Mouse (Mus musculus) embryonic fibroblast, embryonic 13.5 days (primary cell): ENCODE data around the gene Clec2i. TPM values are rescaled to one million over a fixed set of nuclear protein-coding genes. Genes with fewer than 3 reads are reported as not detected.
"Not testable (repeated sequence)": the region's sequence is repeated elsewhere in the genome, so short reads cannot be mapped to it uniquely, and the experiment has no call there.

Experiments used
- H3K27ac ChIP-seq: 2 replicates; pipeline ENCODE4 v1.5.1; 2012; ENCODE audit warnings: low read length, control low read depth, inconsistent platforms; ENCODE audit not compliant: insufficient read depth
- H3K4me1 ChIP-seq: 2 replicates; pipeline ENCODE4 v1.6.1; 2011; ENCODE audit warnings: low read length; ENCODE audit not compliant: control insufficient read depth, insufficient read depth
- H3K4me3 ChIP-seq: 2 replicates; pipeline ENCODE4 v1.5.1; 2011; ENCODE audit warnings: mild to moderate bottlenecking, control low read depth, low read length; ENCODE audit not compliant: insufficient read depth
- CTCF ChIP-seq: IDR thresholded peaks from 2 replicates; pipeline ENCODE4 v1.5.1; 2011; ENCODE audit warnings: mild to moderate bottlenecking, control low read depth, low read length, moderate library complexity, borderline replicate concordance; ENCODE audit not compliant: insufficient read depth
- POLR2A ChIP-seq: IDR thresholded peaks from 2 replicates; pipeline ENCODE4 v1.6.1; 2011; ENCODE audit warnings: low read depth, mild to moderate bottlenecking, control low read depth, low read length, moderate library complexity
- polyA plus RNA-seq: library from polyadenylated mRNA; stranded (reverse); fragments of >200 nt; gene quantifications from 2 replicates; pipeline ENCODE4 v1.2.4, GENCODE M21; 2011; ENCODE audit warnings: low read depth; ENCODE audit not compliant: missing spikeins, insufficient read length

Clec2i gene
- polyA plus RNA-seq, 1 experiment: not detected

DNA sequence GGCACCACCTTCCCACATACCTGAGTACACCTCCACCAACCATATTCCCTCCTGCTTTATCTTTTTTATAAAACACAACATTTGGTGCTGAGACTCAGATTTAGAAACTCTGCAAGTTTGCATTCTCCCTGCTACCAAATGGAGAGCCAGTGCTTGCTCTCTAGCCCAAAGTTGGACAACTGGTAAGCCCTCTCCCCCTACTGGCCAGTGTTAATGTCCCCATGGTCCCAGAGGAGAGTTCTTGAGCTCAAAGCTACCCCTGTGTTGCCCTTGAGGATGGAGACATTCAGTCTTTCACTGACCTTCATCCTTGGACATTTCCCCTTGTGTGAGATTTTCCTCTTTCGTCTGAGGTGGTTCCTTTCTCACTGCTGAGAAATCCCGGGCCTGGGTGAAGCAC lies 12.7 kb downstream of the Clec2i start:
- TF ChIP-seq CTCF: no peak
- TF ChIP-seq POLR2A: no peak
- no peaks in the 10 kb centered on the region for H3K4me1 ChIP-seq
- H3K27ac ChIP-seq: no peak overlapping the region
- H3K4me3 ChIP-seq: no peak overlapping the region

DNA sequence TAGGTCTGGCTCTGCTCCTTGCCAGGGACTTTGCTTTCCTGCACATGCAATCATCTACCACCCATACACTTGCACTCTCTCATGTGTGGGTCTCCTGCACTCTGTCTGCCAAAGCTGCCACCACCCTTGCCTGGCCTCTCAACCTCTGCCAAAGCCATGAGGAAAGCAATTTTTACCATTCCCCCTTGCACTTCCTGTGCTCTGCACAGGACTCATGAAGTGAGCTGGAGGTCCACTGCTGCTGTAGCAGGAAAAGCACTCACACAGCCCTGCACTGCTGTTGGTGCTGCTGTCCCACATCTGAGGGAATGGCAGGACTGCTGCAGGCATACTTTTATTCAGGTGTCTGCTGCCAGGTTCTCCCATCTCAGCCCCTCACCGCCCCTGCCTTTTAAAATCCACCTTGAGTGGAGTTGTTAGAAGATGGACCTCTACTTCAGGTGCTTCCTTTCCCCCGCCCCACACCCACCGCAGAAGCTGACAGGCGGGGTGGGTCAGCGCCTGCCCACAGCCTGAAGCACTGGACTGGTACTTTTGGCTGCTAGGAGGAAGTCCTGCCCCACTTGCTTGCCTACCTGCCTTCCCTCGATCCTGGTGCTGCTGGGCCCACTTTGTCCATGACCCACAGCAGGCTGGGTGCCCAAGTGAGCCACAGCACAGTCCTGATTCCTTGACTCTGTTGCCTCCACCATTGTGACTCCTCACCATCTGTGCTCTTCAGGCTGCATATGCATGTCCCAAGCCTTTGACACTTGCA lies 13.6 kb downstream of the Clec2i start:
- H3K27ac ChIP-seq, H3K4me1 ChIP-seq, H3K4me3 ChIP-seq: not testable (repeated sequence)

DNA sequence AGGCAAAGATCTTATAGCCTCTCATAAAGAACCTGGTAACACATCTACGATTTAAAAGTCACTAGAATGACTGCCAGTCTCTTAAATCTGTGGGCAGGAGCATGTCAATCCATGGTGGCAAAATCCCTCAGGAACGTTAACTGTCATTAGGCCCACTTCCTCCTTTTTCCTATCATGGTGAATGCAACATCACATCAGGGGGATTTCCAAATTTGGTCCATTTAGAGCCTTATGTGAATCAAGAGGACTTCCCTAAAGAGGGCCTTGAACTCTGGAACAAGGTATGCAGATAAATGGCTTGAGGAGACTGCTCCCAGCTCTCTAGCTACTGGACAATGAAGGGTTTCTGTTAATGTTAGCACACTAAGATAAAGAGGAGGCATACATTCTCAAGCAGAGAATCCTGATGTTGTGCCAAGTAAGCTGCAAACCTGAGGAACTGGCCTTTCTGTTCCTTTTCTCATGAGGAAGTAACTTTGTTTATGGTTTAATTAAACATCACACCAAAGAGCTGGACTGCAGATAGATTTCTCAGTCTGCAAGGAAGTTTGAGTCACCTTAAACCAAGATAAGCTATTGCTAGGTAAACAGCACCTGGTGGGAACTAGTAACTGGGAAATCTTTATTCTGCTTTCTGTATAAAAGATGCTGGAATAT lies 26.3 kb downstream of the Clec2i start:
- Histone ChIP-seq H3K4me3 (no peak overlapping the region), H3K4me1 (no peaks in the 10 kb centered on the region), H3K27ac (no peak overlapping the region)
- no peak for TF ChIP-seq POLR2A
- TF ChIP-seq CTCF: no peak

DNA sequence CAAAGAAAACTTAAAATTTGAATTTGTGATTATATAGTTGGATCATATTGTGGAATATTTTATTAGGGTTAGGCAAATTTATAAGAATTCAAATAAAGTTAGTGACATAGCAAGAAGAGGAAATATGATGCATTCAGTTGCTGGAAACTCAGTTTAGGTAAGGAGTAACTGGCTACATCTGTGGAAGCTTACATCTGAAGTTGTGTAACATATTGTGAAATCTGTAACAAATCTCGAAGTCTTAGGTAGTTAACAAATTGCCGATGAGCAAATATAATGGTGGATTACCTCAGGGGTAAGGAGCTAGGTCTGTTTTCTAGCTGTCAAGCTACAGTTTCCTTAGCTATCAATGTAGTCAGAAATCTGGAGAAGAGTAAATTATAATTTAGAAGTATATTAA lies 29.9 kb downstream of the Clec2i start:
- Histone ChIP-seq H3K27ac (no peak overlapping the region), H3K4me1 (no peaks in the 10 kb centered on the region), H3K4me3 (no peak overlapping the region)
- TF ChIP-seq POLR2A (no peak), CTCF (no peak)

DNA sequence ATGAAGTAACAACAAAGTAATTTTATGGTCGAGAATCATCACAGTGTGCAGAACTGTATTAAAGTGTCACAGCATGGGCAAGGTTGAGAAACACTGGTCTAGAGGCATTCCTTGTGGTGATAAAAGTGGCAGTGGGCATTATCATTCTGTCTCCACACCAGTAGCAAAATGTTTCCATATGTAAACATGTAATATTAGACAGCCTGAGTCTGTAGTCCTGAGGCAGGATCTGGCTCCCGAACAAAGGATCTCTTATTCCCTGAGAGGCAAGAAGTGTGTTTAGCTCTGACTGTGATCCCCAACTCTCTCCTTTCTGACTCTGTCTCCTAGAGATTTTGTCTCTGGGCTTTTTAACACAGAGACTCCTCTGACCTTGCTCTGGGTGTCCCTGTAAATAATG lies 45.7 kb downstream of the Clec2i start:
- no peak overlapping the region for H3K27ac ChIP-seq
- no peaks in the 10 kb centered on the region for H3K4me1 ChIP-seq
- no peak overlapping the region for H3K4me3 ChIP-seq
- TF ChIP-seq CTCF (no peak), POLR2A (no peak)

DNA sequence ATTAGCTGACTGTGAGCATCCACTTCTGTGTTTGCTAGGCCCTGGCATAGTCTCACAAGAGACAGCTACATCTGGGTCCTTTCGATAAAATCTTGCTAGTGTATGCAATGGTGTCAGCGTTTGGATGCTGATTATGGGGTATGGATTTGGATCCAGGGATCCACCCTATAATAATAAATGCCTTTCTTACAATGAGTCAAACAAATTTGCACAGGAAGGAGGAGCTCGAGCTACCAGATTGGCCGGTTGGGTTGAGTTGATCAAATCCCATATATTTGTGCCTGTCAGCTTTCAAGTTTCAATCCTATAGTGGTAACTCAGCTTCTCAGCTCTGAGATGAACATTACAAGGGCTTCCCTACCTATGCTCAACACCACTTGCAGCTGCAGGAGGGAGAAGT lies 46.7 kb downstream of the Clec2i start, which contains the start of gene Clec2g:
Gene Clec2g, plus strand, starts transcription at position 301 of the 400 bp plus-strand sequence.
- not testable (repeated sequence) for H3K4me3 ChIP-seq, H3K27ac ChIP-seq, H3K4me1 ChIP-seq

DNA sequence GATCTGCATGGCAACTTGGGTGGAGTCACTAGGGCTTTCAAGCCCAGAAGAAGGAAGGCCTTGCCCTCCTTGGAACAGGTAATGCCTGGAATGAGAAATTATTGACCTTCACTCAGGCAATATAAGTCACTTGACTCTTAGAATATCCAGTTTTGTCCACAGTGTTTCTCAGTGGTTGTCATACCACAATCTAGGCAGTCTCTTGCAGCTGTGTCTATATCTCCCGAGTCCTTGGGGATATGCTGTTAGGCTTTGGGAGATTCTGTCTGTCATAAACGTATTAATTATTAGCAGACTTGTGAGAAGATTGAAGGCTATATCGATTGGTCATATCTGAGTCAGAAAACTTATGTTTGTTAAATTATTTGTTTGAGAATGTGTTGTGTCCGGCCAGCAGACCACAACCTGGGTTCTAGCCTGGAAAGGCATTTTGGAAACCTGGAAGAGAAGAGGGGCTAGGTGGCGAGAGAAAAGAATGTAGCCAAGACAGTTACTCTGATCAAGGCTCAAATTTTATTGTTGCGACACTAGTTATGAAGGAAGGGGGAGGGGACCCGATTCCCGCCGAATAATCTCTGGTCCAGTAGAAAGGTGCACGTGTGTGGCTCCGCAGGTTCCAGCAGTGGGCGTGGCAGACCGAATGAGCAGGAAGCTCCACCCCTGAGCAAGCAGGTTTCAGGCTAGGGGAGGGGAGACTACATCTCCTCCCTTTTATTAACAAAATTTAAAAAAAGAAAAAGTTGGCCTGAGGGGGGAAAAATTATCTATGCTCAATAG lies 48.7 kb downstream of the Clec2i start:
- not testable (repeated sequence) for H3K27ac ChIP-seq, H3K4me3 ChIP-seq, H3K4me1 ChIP-seq

DNA sequence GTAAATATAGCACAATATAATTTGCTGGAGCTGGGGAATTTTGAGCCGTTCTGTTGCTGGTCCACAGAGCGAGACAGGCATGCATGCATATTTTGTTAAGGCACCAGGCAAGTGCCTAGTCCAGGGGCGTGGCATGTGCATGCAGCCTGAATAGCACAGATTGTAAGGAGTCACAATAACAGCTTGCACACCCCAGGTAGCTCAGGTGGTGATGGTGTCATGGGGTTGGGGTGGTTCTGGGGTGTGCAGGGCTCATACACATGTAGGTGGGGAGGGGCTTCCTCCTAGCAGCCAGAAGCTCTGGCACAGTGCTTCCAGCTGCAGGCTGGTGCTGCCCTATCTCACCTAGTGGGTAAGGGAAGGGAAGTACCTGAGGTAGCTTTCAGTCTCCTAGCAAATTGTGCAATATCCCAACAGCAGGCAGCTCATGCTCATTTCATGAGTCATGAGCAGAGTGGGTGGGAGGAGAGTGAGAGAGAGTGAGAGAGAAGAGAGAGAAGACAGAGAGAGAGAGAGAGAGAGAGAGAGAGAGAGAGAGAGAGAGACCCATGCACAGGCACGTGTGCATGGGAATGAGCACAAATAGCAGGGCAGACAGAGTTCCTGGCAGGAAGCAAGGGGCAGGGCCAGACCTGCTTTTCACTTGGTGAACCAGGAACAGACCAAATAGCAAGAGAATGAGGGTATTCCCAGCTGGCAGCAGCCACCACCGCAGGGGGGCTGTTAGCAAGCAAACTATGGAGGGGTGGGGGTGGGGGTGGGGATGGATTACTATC lies 54.4 kb downstream of the Clec2i start:
- no peaks in the 10 kb centered on the region for H3K4me1 ChIP-seq

DNA sequence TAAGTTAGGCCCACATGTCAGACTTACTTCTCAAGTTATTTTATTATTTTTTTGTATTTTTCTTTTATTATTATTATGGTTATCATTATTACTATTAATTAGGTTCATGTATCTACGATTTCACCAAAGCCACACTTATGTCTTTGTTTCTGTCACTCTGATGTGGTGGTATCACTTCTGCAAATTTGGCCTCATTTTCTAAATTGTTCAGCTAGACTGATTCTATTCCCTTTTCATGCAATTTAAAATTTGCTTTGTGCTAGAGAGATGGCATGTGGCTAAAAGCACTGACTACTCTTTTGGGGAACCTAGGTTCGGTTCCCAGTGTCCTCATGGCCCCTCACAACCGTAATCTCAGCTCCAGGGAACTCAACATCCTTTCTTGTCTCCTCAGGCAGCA lies 58.2 kb downstream of the Clec2i start:
- H3K4me3 ChIP-seq: no peak overlapping the region
- TF ChIP-seq CTCF (no peak), POLR2A (no peak)
- no peaks in the 10 kb centered on the region for H3K4me1 ChIP-seq
- H3K27ac ChIP-seq: no peak overlapping the region

More for the DNA sequence above, 54.4 kb downstream of the Clec2i start:
- H3K4me3 ChIP-seq: no peak overlapping the region
- H3K27ac ChIP-seq: no peak overlapping the region
- TF ChIP-seq POLR2A: no peak
- no peak for TF ChIP-seq CTCF

Other genes starting within 250 kb of the Clec2i start
- not detected in 2 replicates for gene Clec2h, start 225.2 kb upstream of the Clec2i start, polyA plus RNA-seq
- gene Klrb1, start 164.5 kb upstream of the Clec2i start, polyA plus RNA-seq: not detected in 2 replicates
- not detected in 2 replicates for gene Klrb1c, start 98.4 kb upstream of the Clec2i start, polyA plus RNA-seq
- gene Gm44511, start 61.3 kb upstream of the Clec2i start, polyA plus RNA-seq: not detected in 2 replicates
- gene Klrb1b, start 61.3 kb upstream of the Clec2i start, polyA plus RNA-seq: not detected in 2 replicates
- gene BC035044, start 3.5 kb downstream of the Clec2i start, polyA plus RNA-seq: not detected in 2 replicates
- gene Clec2g, start 46.8 kb downstream of the Clec2i start, polyA plus RNA-seq: not detected in 2 replicates
- not detected in 2 replicates for gene Klrb1f, start 158.3 kb downstream of the Clec2i start, polyA plus RNA-seq
- not detected in 2 replicates for gene Clec2e, start 213.3 kb downstream of the Clec2i start, polyA plus RNA-seq